Mouse (Mus musculus): ENCODE measurements around the gene AC170998.1. TPM values are rescaled to one million over a fixed set of nuclear protein-coding genes. Genes with fewer than 3 reads are reported as not detected.
A peak's percentile ranks its signal among the peaks of the same experiment; 100 is the strongest.

AC170998.1 gene
- polyA plus RNA-seq, 1 experiment = 0.81 TPM

GRCm38 (mm10) chr17:28696641-28697040 lies 29.2 kb upstream of the AC170998.1 start:
- H3K27ac ChIP-seq (ENCODE audit: insufficient read depth, low read length) = 0 out of 2 replicates have a peak overlapping the region, but pooled peaks have one; percentile 20
- H3K4me3 ChIP-seq (ENCODE audit: extremely low read depth, insufficient read depth, insufficient read length) = no peak overlapping the region
- WGBS = 46% methylated on average over 2 of the region's 2 CpGs
- H3K36me3 ChIP-seq (ENCODE audit: control insufficient read depth, insufficient read depth, low read length) = peaks cover 3% of the 10 kb centered on the region; the same call in 1 of the 2 replicates
- DNase-seq (ENCODE audit: low read depth in 1 of 2, low spot score in 2 of 2) = no peak
- H3K4me1 ChIP-seq (ENCODE audit: control insufficient read depth, insufficient read depth, insufficient read length) = peaks cover 21% of the 10 kb centered on the region
- TF ChIP-seq CTCF (IDR thresholded peaks at IDR 0.05; ENCODE audit: extremely low read depth, insufficient read depth, insufficient read length, insufficient replicate concordance) (no peak), POLR2A (IDR thresholded peaks at IDR 0.05; ENCODE audit: low read depth, low read length) (no peak)
- no peaks in the 10 kb centered on the region for H3K27me3 ChIP-seq (ENCODE audit: control insufficient read depth, insufficient read depth, low read length)

DNA sequence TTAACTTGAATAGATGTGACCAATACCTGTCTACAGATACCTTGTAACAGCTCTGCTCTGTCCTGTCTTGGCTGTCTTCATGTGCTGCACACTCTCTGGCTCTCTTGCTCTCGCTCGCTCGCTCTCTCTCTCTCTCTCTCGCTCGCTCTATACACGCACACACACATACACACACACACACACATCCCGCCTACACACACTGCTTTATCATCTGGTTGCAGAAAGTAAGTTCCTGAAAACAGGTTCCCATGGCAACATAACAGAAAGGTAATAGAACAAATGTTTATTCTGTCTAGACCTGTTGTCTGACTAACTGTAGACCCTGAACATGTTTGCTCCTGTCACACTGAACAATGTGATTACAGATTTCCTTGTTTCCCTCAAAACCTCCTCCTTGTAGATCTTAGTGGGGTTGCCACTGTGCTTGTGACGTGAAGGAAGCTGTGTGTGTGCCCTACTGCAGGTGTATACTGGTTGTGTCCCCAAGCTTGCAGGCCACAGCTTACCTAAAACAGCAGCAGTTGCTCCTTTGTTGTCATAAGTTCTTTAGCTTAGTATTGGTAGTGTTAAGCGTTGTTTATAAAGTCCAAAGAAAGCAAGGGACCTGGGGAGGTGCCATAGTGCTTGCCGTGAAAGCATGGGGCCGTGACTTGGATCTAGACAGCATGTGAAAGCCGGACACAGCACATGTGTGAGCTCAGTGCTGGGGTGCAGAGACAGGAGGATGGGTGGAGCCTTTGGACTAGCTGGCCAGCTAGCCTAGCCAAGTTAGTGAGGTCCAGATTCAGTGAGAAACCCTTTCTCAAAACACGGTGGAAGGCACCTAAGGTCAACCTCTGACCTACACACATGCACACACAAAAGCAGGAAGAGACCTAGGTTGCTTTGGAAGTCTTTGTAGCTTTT lies 28.3 kb upstream of the AC170998.1 start:
- no peaks in the 10 kb centered on the region for H3K27me3 ChIP-seq (ENCODE audit: control insufficient read depth, insufficient read depth, low read length)
- TF ChIP-seq CTCF (IDR thresholded peaks at IDR 0.05; ENCODE audit: extremely low read depth, insufficient read depth, insufficient read length, insufficient replicate concordance) = no peak
- peak overlapping the region; percentile 42 for H3K27ac ChIP-seq (ENCODE audit: insufficient read depth, low read length)
- peak; percentile 28 to 83 for DNase-seq (ENCODE audit: low read depth in 1 of 2, low spot score in 2 of 2)
- peaks cover 23% of the 10 kb centered on the region for H3K4me1 ChIP-seq (ENCODE audit: control insufficient read depth, insufficient read depth, insufficient read length)
- 36% methylated on average over 13 of the region's 13 CpGs for WGBS
- no peak overlapping the region for H3K4me3 ChIP-seq (ENCODE audit: extremely low read depth, insufficient read depth, insufficient read length)
- peaks cover 3% of the 10 kb centered on the region; the same call in 1 of the 2 replicates for H3K36me3 ChIP-seq (ENCODE audit: control insufficient read depth, insufficient read depth, low read length)

DNA sequence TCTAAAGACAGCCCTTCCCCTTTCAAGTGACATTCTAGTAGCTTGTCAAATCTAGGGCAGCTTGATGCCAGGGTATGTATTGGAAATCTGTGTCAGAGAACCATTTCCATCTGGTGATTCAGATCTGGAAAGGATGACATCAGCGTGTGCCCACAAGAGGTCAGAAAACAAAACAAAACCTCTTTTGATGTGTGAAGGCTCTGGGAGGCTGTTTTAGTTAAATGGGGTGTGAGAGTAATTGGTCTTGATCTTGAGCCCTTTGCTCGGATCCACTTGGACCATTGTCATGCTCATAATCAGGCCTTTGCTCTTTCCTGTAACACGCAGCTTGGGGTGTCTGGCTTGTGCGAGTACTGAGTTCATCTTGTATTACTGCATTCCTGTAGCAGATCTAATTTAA lies 27.6 kb upstream of the AC170998.1 start:
- peaks cover 3% of the 10 kb centered on the region; the same call in 1 of the 2 replicates for H3K36me3 ChIP-seq (ENCODE audit: control insufficient read depth, insufficient read depth, low read length)
- peak in 1 of 2 experiments; percentile 29 for DNase-seq (ENCODE audit: low read depth in 1 of 2, low spot score in 2 of 2)
- H3K4me3 ChIP-seq (ENCODE audit: extremely low read depth, insufficient read depth, insufficient read length) = no peak overlapping the region
- H3K27me3 ChIP-seq (ENCODE audit: control insufficient read depth, insufficient read depth, low read length) = no peaks in the 10 kb centered on the region
- H3K4me1 ChIP-seq (ENCODE audit: control insufficient read depth, insufficient read depth, insufficient read length) = peaks cover 21% of the 10 kb centered on the region
- WGBS = 72% methylated on average over 4 of the region's 4 CpGs
- no peak for TF ChIP-seq CTCF (IDR thresholded peaks at IDR 0.05; ENCODE audit: extremely low read depth, insufficient read depth, insufficient read length, insufficient replicate concordance)
- no peak for TF ChIP-seq POLR2A (IDR thresholded peaks at IDR 0.05; ENCODE audit: low read depth, low read length)
- H3K27ac ChIP-seq (ENCODE audit: insufficient read depth, low read length) = no peak overlapping the region

- Histone ChIP-seq H3K27ac (ENCODE audit: insufficient read depth, low read length) (no peak overlapping the region), H3K36me3 (ENCODE audit: control insufficient read depth, insufficient read depth, low read length) (peaks cover 3% of the 10 kb centered on the region; the same call in 1 of the 2 replicates), H3K4me3 (ENCODE audit: extremely low read depth, insufficient read depth, insufficient read length) (no peak overlapping the region), H3K4me1 (ENCODE audit: control insufficient read depth, insufficient read depth, insufficient read length) (peaks cover 20% of the 10 kb centered on the region), H3K27me3 (ENCODE audit: control insufficient read depth, insufficient read depth, low read length) (no peaks in the 10 kb centered on the region)
- WGBS = 26% methylated on average over 2 of the region's 2 CpGs
- TF ChIP-seq POLR2A (IDR thresholded peaks at IDR 0.05; ENCODE audit: low read depth, low read length) (no peak), CTCF (IDR thresholded peaks at IDR 0.05; ENCODE audit: extremely low read depth, insufficient read depth, insufficient read length, insufficient replicate concordance) (no peak)
- no peak for DNase-seq (ENCODE audit: low read depth in 1 of 2, low spot score in 2 of 2)
These were observed 27.2 kb upstream of the AC170998.1 start for GRCm38 (mm10) chr17:28698672-28699071.

DNA sequence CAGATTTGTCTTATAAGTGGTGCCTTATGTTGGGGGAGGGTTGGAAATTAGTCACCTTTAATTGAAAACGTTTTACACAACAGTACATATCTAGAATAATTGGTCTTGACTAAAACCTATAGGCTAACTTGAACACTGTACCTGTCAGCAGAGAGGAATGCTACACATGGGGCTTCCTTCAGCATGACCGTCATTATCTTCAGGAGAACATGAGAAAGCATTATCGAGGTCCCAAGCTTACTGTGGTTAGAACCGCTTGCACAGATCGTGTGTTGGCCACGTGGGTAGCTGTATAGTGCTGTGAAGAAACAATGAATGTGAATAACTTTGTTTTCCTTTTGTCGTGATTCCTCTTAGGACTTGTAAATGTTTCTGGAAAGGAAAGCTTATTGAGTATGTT lies 26.1 kb upstream of the AC170998.1 start:
- Histone ChIP-seq H3K4me3 (ENCODE audit: extremely low read depth, insufficient read depth, insufficient read length) (no peak overlapping the region), H3K27ac (ENCODE audit: insufficient read depth, low read length) (no peak overlapping the region), H3K4me1 (ENCODE audit: control insufficient read depth, insufficient read depth, insufficient read length) (peaks cover 18% of the 10 kb centered on the region), H3K27me3 (ENCODE audit: control insufficient read depth, insufficient read depth, low read length) (no peaks in the 10 kb centered on the region), H3K36me3 (ENCODE audit: control insufficient read depth, insufficient read depth, low read length) (peaks cover 1% of the 10 kb centered on the region; the same call in 1 of the 2 replicates)
- no peak for DNase-seq (ENCODE audit: low read depth in 1 of 2, low spot score in 2 of 2)
- no peak for TF ChIP-seq POLR2A (IDR thresholded peaks at IDR 0.05; ENCODE audit: low read depth, low read length)
- TF ChIP-seq CTCF (IDR thresholded peaks at IDR 0.05; ENCODE audit: extremely low read depth, insufficient read depth, insufficient read length, insufficient replicate concordance) = no peak
- WGBS = 30% methylated on average over 7 of the region's 7 CpGs

GRCm38 (mm10) chr17:28701171-28701570 lies 24.7 kb upstream of the AC170998.1 start:
- 73% methylated on average over 4 of the region's 4 CpGs for WGBS
- H3K36me3 ChIP-seq (ENCODE audit: control insufficient read depth, insufficient read depth, low read length) = peaks cover 1% of the 10 kb centered on the region; the same call in 1 of the 2 replicates
- no peak overlapping the region for H3K4me3 ChIP-seq (ENCODE audit: extremely low read depth, insufficient read depth, insufficient read length)
- DNase-seq (ENCODE audit: low read depth in 1 of 2, low spot score in 2 of 2) = no peak
- H3K27ac ChIP-seq (ENCODE audit: insufficient read depth, low read length) = no peak overlapping the region
- H3K27me3 ChIP-seq (ENCODE audit: control insufficient read depth, insufficient read depth, low read length) = no peaks in the 10 kb centered on the region
- H3K4me1 ChIP-seq (ENCODE audit: control insufficient read depth, insufficient read depth, insufficient read length) = peaks cover 18% of the 10 kb centered on the region
- TF ChIP-seq POLR2A (IDR thresholded peaks at IDR 0.05; ENCODE audit: low read depth, low read length) = no peak
- TF ChIP-seq CTCF (IDR thresholded peaks at IDR 0.05; ENCODE audit: extremely low read depth, insufficient read depth, insufficient read length, insufficient replicate concordance) = no peak

GRCm38 (mm10) chr17:28701737-28702136 lies 24.1 kb upstream of the AC170998.1 start:
- Histone ChIP-seq H3K4me1 (ENCODE audit: control insufficient read depth, insufficient read depth, insufficient read length) (peaks cover 18% of the 10 kb centered on the region), H3K27me3 (ENCODE audit: control insufficient read depth, insufficient read depth, low read length) (no peaks in the 10 kb centered on the region), H3K36me3 (ENCODE audit: control insufficient read depth, insufficient read depth, low read length) (peaks cover 1% of the 10 kb centered on the region; the same call in 1 of the 2 replicates), H3K27ac (ENCODE audit: insufficient read depth, low read length) (no peak overlapping the region), H3K4me3 (ENCODE audit: extremely low read depth, insufficient read depth, insufficient read length) (no peak overlapping the region)
- TF ChIP-seq CTCF (IDR thresholded peaks at IDR 0.05; ENCODE audit: extremely low read depth, insufficient read depth, insufficient read length, insufficient replicate concordance) (no peak), POLR2A (IDR thresholded peaks at IDR 0.05; ENCODE audit: low read depth, low read length) (no peak)
- no peak for DNase-seq (ENCODE audit: low read depth in 1 of 2, low spot score in 2 of 2)
- 71% methylated on average over 3 of the region's 3 CpGs for WGBS

Measured in spleen, adult 2 months (tissue).